Mouse (Mus musculus): Measurements from ENCODE around the gene Epn1. TPM values are rescaled to one million over a fixed set of nuclear protein-coding genes. Genes with fewer than 3 reads are reported as not detected.

The Epn1 gene
- polyA plus RNA-seq, 1 experiment from 2014 or later = 64.8 TPM

DNA sequence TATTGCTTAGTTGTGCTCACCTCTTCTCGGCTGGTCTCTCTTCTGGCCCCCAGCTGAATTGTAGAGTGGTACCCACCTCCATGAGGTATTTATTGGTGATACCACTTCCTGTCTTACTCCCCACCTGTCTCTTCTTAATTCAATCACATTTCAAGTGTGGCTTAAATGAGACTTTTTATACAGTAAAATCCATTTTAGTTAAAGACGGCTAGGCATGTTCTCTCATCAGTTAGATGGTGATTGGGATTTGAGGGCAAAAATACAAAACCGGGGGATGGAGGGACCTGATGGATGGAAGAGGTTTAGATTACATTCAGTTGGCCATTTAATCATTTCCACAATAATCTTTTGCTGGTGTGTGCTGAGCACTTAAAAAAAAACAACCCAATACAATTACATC is 36.8 kb downstream of the Epn1 start, which contains the start of gene Rfpl4:
TSS of gene Rfpl4 (minus strand) at position 101 of the 400 bp plus-strand sequence.
- Histone ChIP-seq H3K4me1 (ENCODE audit: control insufficient read depth, insufficient read depth, low read length) (no peaks in the 10 kb centered on the region), H3K9ac (ENCODE audit: low read length) (no peak within 1 kb of the TSS), H3K4me2 (ENCODE audit: low read depth) (no peak within 1 kb of the TSS), H3K9me3 (ENCODE audit: control insufficient read depth, low read length) (no peaks in the 10 kb centered on the region), H3K27me3 (ENCODE audit: control insufficient read depth, insufficient read depth, low read length) (no peaks in the 10 kb centered on the region), H3K36me3 (ENCODE audit: control insufficient read depth, insufficient read depth, low read length) (no peaks in the 10 kb centered on the region), H3K4me3 (ENCODE audit: low read depth, low read length) (no peak within 1 kb of the TSS), H3K27ac (ENCODE audit: low read depth, low read length) (no peak within 1 kb of the TSS)
- WGBS = 84% methylated on average over 3 of the region's 3 CpGs
- DNase-seq (ENCODE audit: low spot score) (no peak), ATAC-seq (ENCODE audit: insufficient read depth, low FRiP score, low TSS enrichment) (no peak)

DNA sequence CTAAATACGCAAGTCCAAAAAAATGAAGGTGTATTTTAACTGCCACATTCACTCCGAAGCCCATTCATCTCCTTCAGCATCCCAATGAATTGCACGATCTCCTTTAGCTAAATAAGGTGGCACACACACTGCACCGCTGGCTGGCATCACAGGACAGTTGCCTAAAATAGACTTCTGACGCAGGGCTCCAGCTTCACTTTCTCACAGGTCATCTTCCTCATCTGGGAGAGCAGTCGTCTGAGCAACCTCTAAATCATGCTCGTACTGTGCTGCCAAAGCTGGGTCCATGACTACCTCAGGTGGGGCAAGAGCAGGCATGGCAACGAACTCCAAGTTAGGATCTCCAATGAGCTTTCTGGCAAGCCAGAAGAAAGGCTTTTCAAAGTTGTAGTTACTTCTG is 45.0 kb downstream of the Epn1 start:
- Histone ChIP-seq H3K4me2 (ENCODE audit: low read depth) (no peak overlapping the region), H3K27me3 (ENCODE audit: control insufficient read depth, insufficient read depth, low read length) (no peaks in the 10 kb centered on the region), H3K27ac (ENCODE audit: low read depth, low read length) (no peak overlapping the region), H3K36me3 (ENCODE audit: control insufficient read depth, insufficient read depth, low read length) (no peaks in the 10 kb centered on the region), H3K4me3 (ENCODE audit: low read depth, low read length) (no peak overlapping the region), H3K9me3 (ENCODE audit: control insufficient read depth, low read length) (no peaks in the 10 kb centered on the region), H3K4me1 (ENCODE audit: control insufficient read depth, insufficient read depth, low read length) (no peaks in the 10 kb centered on the region), H3K9ac (ENCODE audit: low read length) (no peak overlapping the region)
- no peak for DNase-seq (ENCODE audit: low spot score)
- ATAC-seq (ENCODE audit: insufficient read depth, low FRiP score, low TSS enrichment) = no peak
- 90% methylated on average over 8 of the region's 8 CpGs for WGBS

DNA sequence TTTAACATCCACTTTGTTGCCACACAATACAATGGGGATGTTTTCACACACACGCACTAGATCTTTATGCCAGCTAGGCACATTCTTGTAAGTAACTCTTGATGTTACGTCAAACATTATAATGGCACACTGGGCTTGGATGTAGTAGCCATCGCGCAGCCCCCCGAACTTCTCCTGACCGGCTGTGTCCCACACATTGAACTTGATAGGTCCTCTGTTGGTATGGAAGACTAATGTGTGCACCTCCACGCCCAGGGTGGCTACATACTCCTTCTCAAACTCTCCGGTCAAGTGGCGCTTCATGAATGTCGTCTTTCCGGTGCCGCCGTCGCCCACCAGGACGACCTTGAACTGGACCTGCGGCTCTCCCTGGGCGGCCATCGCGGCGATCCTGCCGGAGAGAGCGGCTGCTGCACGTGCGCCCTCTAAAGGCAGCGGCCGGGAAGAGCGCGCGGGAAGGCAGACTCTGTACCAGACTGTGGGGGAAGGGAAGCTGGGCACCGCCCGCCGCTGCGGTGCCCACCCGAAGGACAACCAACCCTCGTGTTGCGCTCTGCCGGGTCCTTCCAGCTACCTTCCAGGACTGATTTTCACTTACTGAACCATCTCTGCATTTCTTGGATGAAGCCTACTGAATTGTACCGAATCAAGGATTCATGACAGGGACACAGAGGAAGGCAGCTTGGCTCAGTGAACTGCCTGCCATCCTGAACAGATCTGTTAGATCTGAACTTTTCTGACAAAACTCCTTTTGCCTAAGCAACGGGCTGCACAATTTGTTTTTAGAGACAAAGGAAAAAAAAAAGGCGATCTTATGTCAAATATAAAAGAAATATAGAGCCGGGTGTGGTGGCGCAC is 45.7 kb downstream of the Epn1 start, which contains the start of gene Rasl2-9:
TSS of gene Rasl2-9 (minus strand) at position 402 of the 858 bp plus-strand sequence.
- H3K27me3 ChIP-seq (ENCODE audit: control insufficient read depth, insufficient read depth, low read length) = no peaks in the 10 kb centered on the region
- no peaks in the 10 kb centered on the region for H3K4me1 ChIP-seq (ENCODE audit: control insufficient read depth, insufficient read depth, low read length)
- no peaks in the 10 kb centered on the region for H3K9me3 ChIP-seq (ENCODE audit: control insufficient read depth, low read length)
- no peak within 1 kb of the TSS; the same call in 1 of the 2 replicates for H3K4me3 ChIP-seq (ENCODE audit: low read depth, low read length)
- peak; percentile 80 for DNase-seq (ENCODE audit: low spot score)
- H3K27ac ChIP-seq (ENCODE audit: low read depth, low read length) = no peak within 1 kb of the TSS
- peak within 1 kb of the TSS; percentile 42 for H3K9ac ChIP-seq (ENCODE audit: low read length)
- 18% methylated on average over 42 of the region's 42 CpGs for WGBS
- H3K4me2 ChIP-seq (ENCODE audit: low read depth) = peak within 1 kb of the TSS; percentile 45
- peak; percentile 68; the same call in 1 of the 2 replicates for ATAC-seq (ENCODE audit: insufficient read depth, low FRiP score, low TSS enrichment)
- no peaks in the 10 kb centered on the region for H3K36me3 ChIP-seq (ENCODE audit: control insufficient read depth, insufficient read depth, low read length)

Small RNA genes lying within 50 kb of the gene (microRNA-seq; reads per million reads assigned to microRNA genes)
- gene Gm26217 = not detected

Other genes with a start within 250 kb of the Epn1 start
- gene Shisa7, start 235.5 kb upstream of the Epn1 start, polyA plus RNA-seq (2014; fragmentation: Nextera tagmentation; extraction: Ambion mirVana) = 3.1 and 3.2 TPM in 2 replicates
- 2.4 and 2.5 TPM in 2 replicates for gene Isoc2b, start 210.0 kb upstream of the Epn1 start, polyA plus RNA-seq (2014; fragmentation: Nextera tagmentation; extraction: Ambion mirVana)
- 0.49 and 0.82 TPM in 2 replicates for gene Isoc2a, start 203.1 kb upstream of the Epn1 start, polyA plus RNA-seq (2014; fragmentation: Nextera tagmentation; extraction: Ambion mirVana)
- gene Gm36210, start 173.7 kb upstream of the Epn1 start, polyA plus RNA-seq (2014; fragmentation: Nextera tagmentation; extraction: Ambion mirVana) = 0.29 TPM in 1 of 2 replicates, not detected in the other
- 3.5 and 3.8 TPM in 2 replicates for gene Zfp628, start 165.0 kb upstream of the Epn1 start, polyA plus RNA-seq (2014; fragmentation: Nextera tagmentation; extraction: Ambion mirVana)
- 6.4 and 7.1 TPM in 2 replicates for gene Nat14, start 158.2 kb upstream of the Epn1 start, polyA plus RNA-seq (2014; fragmentation: Nextera tagmentation; extraction: Ambion mirVana)
- 2.8 and 3.3 TPM in 2 replicates for gene Ssc5d, start 154.4 kb upstream of the Epn1 start, polyA plus RNA-seq (2014; fragmentation: Nextera tagmentation; extraction: Ambion mirVana)
- not detected in 2 replicates for gene Sbk2, start 115.8 kb upstream of the Epn1 start, polyA plus RNA-seq (2014; fragmentation: Nextera tagmentation; extraction: Ambion mirVana)
- 0.09 TPM in 1 of 2 replicates, not detected in the other for gene Sbk3, start 109.1 kb upstream of the Epn1 start, polyA plus RNA-seq (2014; fragmentation: Nextera tagmentation; extraction: Ambion mirVana)
- 41.6 and 47.8 TPM in 2 replicates for gene Zfp579, start 84.1 kb upstream of the Epn1 start, polyA plus RNA-seq (2014; fragmentation: Nextera tagmentation; extraction: Ambion mirVana)
- 7.8 and 10.1 TPM in 2 replicates for gene Zfp524, start 65.8 kb upstream of the Epn1 start, polyA plus RNA-seq (2014; fragmentation: Nextera tagmentation; extraction: Ambion mirVana)
- 50.2 and 50.6 TPM in 2 replicates for gene Fiz1, start 65.5 kb upstream of the Epn1 start, polyA plus RNA-seq (2014; fragmentation: Nextera tagmentation; extraction: Ambion mirVana)
- 0.36 and 1.1 TPM in 2 replicates for gene Gm44973, start 64.7 kb upstream of the Epn1 start, polyA plus RNA-seq (2014; fragmentation: Nextera tagmentation; extraction: Ambion mirVana)
- gene Zfp865, start 59.9 kb upstream of the Epn1 start, polyA plus RNA-seq (2014; fragmentation: Nextera tagmentation; extraction: Ambion mirVana) = 5.5 and 5.6 TPM in 2 replicates
- gene Ccdc106, start 59.7 kb upstream of the Epn1 start, polyA plus RNA-seq (2014; fragmentation: Nextera tagmentation; extraction: Ambion mirVana) = 6.4 and 8.3 TPM in 2 replicates
- 0.50 TPM in 1 of 2 replicates, not detected in the other for gene 4632433K11Rik, start 46.1 kb upstream of the Epn1 start, polyA plus RNA-seq (2014; fragmentation: Nextera tagmentation; extraction: Ambion mirVana)
- 2.7 and 3.2 TPM in 2 replicates for gene Zfp784, start 41.8 kb upstream of the Epn1 start, polyA plus RNA-seq (2014; fragmentation: Nextera tagmentation; extraction: Ambion mirVana)
- 42.3 and 48.9 TPM in 2 replicates for gene Zfp580, start 28.7 kb upstream of the Epn1 start, polyA plus RNA-seq (2014; fragmentation: Nextera tagmentation; extraction: Ambion mirVana)
- gene U2af2, start 18.1 kb upstream of the Epn1 start, polyA plus RNA-seq (2014; fragmentation: Nextera tagmentation; extraction: Ambion mirVana) = 167 and 186 TPM in 2 replicates
- not detected in 2 replicates for gene Rfpl4, start 36.7 kb downstream of the Epn1 start, polyA plus RNA-seq (2014; fragmentation: Nextera tagmentation; extraction: Ambion mirVana)
- gene Rasl2-9, start 45.7 kb downstream of the Epn1 start, polyA plus RNA-seq (2014; fragmentation: Nextera tagmentation; extraction: Ambion mirVana) = not detected in 2 replicates
- not detected in 2 replicates for gene Vmn1r55, start 69.4 kb downstream of the Epn1 start, polyA plus RNA-seq (2014; fragmentation: Nextera tagmentation; extraction: Ambion mirVana)
- not detected in 2 replicates for gene Vmn1r56, start 116.5 kb downstream of the Epn1 start, polyA plus RNA-seq (2014; fragmentation: Nextera tagmentation; extraction: Ambion mirVana)
- not detected in 2 replicates for gene Vmn1r57, start 138.3 kb downstream of the Epn1 start, polyA plus RNA-seq (2014; fragmentation: Nextera tagmentation; extraction: Ambion mirVana)